Mouse (Mus musculus) liver, adult 2 months (tissue): Measurements from ENCODE around the gene Hras. TPM values are rescaled to one million over a fixed set of nuclear protein-coding genes. Genes with fewer than 3 reads are reported as not detected.

Experiments
- DNase-seq: peaks from one replicate; pipeline ENCODE4 v3.0.0-alpha.2; 2011; ENCODE audit warnings: low read depth, low spot score; ENCODE audit errors: extremely low read depth
- H3K27ac ChIP-seq: fragments of 200-500 bp; replicated peaks from 2 replicates; pipeline ENCODE4 v1.5.1; 2012; ENCODE audit warnings: low read depth, mild to moderate bottlenecking, control low read depth, inconsistent platforms, low read length; ENCODE audit not compliant: insufficient read depth
- H3K27me3 ChIP-seq: fragments of 200-500 bp; 2 replicates; pipeline ENCODE4 v1.6.1; 2012; ENCODE audit warnings: mild to moderate bottlenecking, moderate library complexity, low read length, inconsistent platforms; ENCODE audit not compliant: control insufficient read depth, insufficient read depth
- H3K36me3 ChIP-seq: fragments of 200-500 bp; 2 replicates; pipeline ENCODE4 v1.6.1; 2012; ENCODE audit warnings: low read length, inconsistent platforms; ENCODE audit not compliant: control insufficient read depth, insufficient read depth
- H3K4me1 ChIP-seq: fragments of 200-500 bp; 2 replicates; pipeline ENCODE4 v1.6.1; 2011; ENCODE audit warnings: low read length; ENCODE audit not compliant: control insufficient read depth, insufficient read depth
- H3K4me3 ChIP-seq: fragments of 200-500 bp; 2 replicates; pipeline ENCODE4 v1.5.1; 2011; ENCODE audit warnings: low read depth, mild to moderate bottlenecking, control low read depth, low read length, moderate library complexity; ENCODE audit not compliant: insufficient read depth
- H3K79me2 ChIP-seq: fragments of 200-500 bp; 2 replicates; pipeline ENCODE4 v1.6.1; 2012; ENCODE audit warnings: inconsistent platforms, mild to moderate bottlenecking, low read length, moderate library complexity; ENCODE audit not compliant: control insufficient read depth, insufficient read depth
- H3K9ac ChIP-seq: fragments of 200-500 bp; 2 replicates; pipeline ENCODE4 v1.6.1; 2012; ENCODE audit warnings: low read depth, mild to moderate bottlenecking, control low read depth, inconsistent platforms, low read length
- CTCF ChIP-seq: fragments of 200-500 bp; IDR thresholded peaks from 2 replicates; pipeline ENCODE4 v1.5.1; 2011; ENCODE audit warnings: low read depth, low read length, control low read depth
- POLR2A ChIP-seq: fragments of 200-500 bp; IDR thresholded peaks from 2 replicates; pipeline ENCODE4 v1.6.1; 2011; ENCODE audit warnings: low read length, control low read depth; ENCODE audit not compliant: insufficient read depth; ENCODE audit errors: extremely low read depth
- WGBS: fragments of 180-500 bp; shearing (Covaris S2); methylation state at CpG from one replicate; pipeline ENCODE4 v1.1.7; 2018; 5-methylcytosine and 5-hydroxymethylcytosine counted together
- polyA plus RNA-seq: library from polyadenylated mRNA; depleted of rRNA; stranded (reverse); fragments of >200 nt; gene quantifications from 2 replicates; pipeline ENCODE4 v1.2.3, GENCODE M21; 2012
- total RNA-seq: library from RNA; depleted of rRNA; stranded (reverse); fragments of >200 nt; gene quantifications from 2 replicates; pipeline ENCODE4 v1.2.3, GENCODE M21; 2014

The Hras gene
- total and polyA plus RNA-seq, 2 experiments: 37.6 to 50.4 TPM

DNA sequence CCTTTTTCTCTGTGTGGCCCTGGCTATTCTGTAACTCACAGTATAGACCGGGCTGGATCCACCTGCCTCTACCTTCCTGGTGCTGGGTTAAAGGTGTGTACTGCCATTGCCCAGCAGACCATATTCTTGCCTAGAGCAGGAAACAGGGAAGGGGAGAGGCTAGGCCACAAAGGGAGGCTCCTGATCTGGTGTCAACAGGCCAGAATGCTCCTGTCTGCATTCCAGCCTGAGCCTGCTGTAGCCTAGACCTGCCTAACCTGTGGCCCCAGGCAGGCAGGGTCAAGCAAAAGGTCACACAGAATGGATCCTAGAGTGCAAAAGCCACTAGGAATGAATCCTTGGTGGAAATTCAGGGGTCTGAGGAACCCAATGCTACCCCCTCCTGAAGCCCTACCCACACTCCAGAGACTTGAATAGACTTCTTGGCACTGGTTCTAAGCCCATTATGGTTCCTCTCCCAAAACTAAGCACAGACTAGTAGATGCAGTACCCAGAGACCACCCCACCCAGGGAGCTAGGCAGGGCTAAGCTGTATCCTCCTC lies 25.8 kb upstream of the Hras start:
- Histone ChIP-seq H3K4me1 (peaks cover 22% of the 10 kb centered on the region), H3K4me3 (no peak overlapping the region), H3K27me3 (no peaks in the 10 kb centered on the region), H3K9ac (no peak overlapping the region), H3K36me3 (no peaks in the 10 kb centered on the region), H3K79me2 (peaks cover 12% of the 10 kb centered on the region; the same call in 1 of the 2 replicates), H3K27ac (no peak overlapping the region)
- no peak for DNase-seq
- WGBS: 100% methylated on average over 1 of the region's 1 CpGs
- TF ChIP-seq POLR2A: no peak
- no peak for TF ChIP-seq CTCF

- DNase-seq: no peak
- Histone ChIP-seq H3K36me3 (no peaks in the 10 kb centered on the region), H3K79me2 (peaks cover 12% of the 10 kb centered on the region; the same call in 1 of the 2 replicates), H3K4me3 (no peak overlapping the region), H3K9ac (no peak overlapping the region), H3K27ac (no peak overlapping the region), H3K27me3 (no peaks in the 10 kb centered on the region), H3K4me1 (peaks cover 22% of the 10 kb centered on the region)
- TF ChIP-seq POLR2A (no peak), CTCF (no peak)
- WGBS: 92% methylated on average over 5 of the region's 5 CpGs
Observed at GRCm38 (mm10) chr7:141218557-141219133, 24.8 kb upstream of the Hras start.

DNA sequence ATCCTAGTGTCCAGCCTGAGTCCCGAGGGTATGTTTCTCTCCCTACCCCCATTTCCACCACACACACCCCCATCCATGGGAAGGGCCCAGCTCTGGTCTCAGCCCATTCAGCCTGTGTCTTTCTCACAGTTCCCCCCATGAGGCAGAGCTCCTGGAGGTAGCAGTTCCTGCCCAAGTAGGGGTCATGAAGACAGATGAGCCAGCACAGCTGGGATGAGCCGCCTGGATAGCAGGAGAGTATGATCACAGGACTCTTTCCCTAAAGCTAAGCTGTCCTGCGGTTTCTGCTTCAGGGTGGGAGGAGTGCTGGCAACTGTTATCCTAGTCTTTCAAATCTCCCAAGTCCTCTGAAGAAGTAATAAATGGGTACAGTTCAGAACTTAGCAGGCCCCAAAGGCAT lies 24.3 kb upstream of the Hras start:
- H3K9ac ChIP-seq: no peak overlapping the region
- peaks cover 22% of the 10 kb centered on the region for H3K4me1 ChIP-seq
- 80% methylated on average over 3 of the region's 3 CpGs for whole genome bisulfite sequencing

DNA sequence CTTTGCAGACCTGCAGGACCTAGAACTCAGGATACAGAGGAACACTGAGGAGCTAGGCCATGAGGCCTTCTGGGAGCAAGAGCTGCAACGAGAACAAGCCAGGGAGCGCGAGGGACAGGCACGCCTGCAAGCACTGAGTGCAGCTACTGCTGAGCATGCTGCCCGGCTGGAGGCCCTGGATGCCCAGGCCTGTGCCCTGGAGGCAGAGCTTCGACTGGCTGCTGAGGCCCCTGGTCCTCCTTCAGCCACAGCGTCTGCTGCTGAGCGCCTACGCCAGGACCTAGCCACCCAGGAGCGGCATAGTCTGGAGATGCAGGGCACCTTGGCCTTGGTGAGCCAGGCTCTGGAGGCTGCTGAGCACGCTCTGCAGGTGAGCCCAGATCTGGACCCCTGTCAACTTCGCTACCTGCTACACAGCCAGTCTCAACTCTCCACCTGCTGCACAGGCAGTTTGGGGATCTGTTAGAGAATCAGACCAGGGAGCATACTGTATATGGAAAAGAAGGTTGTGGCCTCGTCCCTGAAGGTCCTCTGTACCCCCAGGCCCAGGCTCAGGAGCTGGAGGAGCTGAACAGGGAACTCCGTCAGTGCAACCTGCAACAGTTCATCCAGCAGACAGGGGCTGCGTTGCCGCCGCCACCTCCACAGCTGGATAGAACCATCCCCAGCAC lies 23.7 kb upstream of the Hras start:
- H3K27me3 ChIP-seq: no peaks in the 10 kb centered on the region
- H3K4me3 ChIP-seq: peak overlapping the region; percentile 47; the same call in 1 of the 2 replicates
- no peak for TF ChIP-seq CTCF
- TF ChIP-seq POLR2A: no peak
- H3K9ac ChIP-seq: peak overlapping the region; percentile 65
- no peaks in the 10 kb centered on the region for H3K36me3 ChIP-seq
- 85% methylated on average over 17 of the region's 17 CpGs for WGBS
- no peak for DNase-seq
- H3K4me1 ChIP-seq: peaks cover 22% of the 10 kb centered on the region
- peak overlapping the region; percentile 89 for H3K27ac ChIP-seq
- peaks cover 12% of the 10 kb centered on the region; the same call in 1 of the 2 replicates for H3K79me2 ChIP-seq

More for the DNA sequence above, 24.3 kb upstream of the Hras start:
- H3K27ac ChIP-seq: no peak overlapping the region
- TF ChIP-seq CTCF (no peak), POLR2A (no peak)
- H3K79me2 ChIP-seq: peaks cover 12% of the 10 kb centered on the region; the same call in 1 of the 2 replicates
- no peak overlapping the region for H3K4me3 ChIP-seq
- H3K36me3 ChIP-seq: no peaks in the 10 kb centered on the region
- H3K27me3 ChIP-seq: no peaks in the 10 kb centered on the region
- no peak for DNase-seq

GRCm38 (mm10) chr7:141216894-141217293 lies 23.1 kb upstream of the Hras start:
- Histone ChIP-seq H3K4me1 (peaks cover 20% of the 10 kb centered on the region), H3K79me2 (peaks cover 12% of the 10 kb centered on the region; the same call in 1 of the 2 replicates), H3K9ac (peak overlapping the region; percentile 65), H3K4me3 (peak overlapping the region; percentile 50), H3K27me3 (no peaks in the 10 kb centered on the region), H3K36me3 (no peaks in the 10 kb centered on the region), H3K27ac (peak overlapping the region; percentile 89)
- WGBS: 30% methylated on average over 11 of the region's 11 CpGs
- no peak for DNase-seq
- no peak for TF ChIP-seq POLR2A
- TF ChIP-seq CTCF: no peak
